Mouse (Mus musculus): Measurements from ENCODE around the gene Dpp9.

DNA sequence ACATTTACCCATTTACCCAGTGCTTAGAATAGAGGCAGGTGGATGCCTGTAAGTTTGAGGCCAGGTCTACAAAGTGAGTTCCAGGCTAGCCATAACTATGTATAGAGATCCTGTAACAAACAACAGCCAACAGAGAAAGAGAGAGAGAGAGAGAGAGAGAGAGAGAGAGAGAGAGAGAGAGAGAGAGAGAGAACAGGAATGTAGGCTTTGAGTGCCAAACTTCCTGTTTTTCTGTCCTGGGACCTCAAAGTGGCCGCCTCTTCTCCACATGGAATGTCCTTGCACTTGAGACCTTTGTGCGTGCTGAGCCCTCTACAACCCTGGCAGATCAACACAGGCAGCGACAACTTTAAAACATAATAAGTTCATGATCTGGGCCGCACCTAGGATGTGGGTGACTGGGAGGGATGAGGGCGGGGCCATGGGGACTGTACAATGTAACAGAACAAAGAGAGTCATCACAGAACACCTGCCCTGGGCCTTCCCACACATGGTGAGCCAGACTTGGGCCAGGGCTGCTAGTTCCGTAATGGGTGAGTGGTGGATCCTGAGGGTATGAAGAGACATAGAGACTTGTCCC lies 55.1 kb downstream of the Dpp9 start:
- TF ChIP-seq TAL1 (IDR thresholded peaks at IDR 0.05; ENCODE audit: low read length), result no peak
- no peak for TF ChIP-seq GATA1 (IDR thresholded peaks at IDR 0.05; ENCODE audit: low read length)

Measured in erythroblast, embryonic 14.5 days (primary cell).